Mouse (Mus musculus) adipocyte (in vitro differentiated cells): ENCODE results near the gene Prpf40a.
A peak's percentile ranks its signal among the peaks of the same experiment; 100 is the strongest.

Experiments used
- DNase-seq: peaks from one replicate; pipeline ENCODE4 v3.0.0-alpha.2; 2016; ENCODE audit warnings: low spot score

Prpf40a gene

GRCm38 (mm10) chr2:53106056-53106455 is 85.0 kb downstream of the Prpf40a start:
- DNase-seq, result no peak

GRCm38 (mm10) chr2:53105408-53105807 is 85.7 kb downstream of the Prpf40a start:
- no peak for DNase-seq

- DNase-seq, result no peak
Observed at GRCm38 (mm10) chr2:53102901-53103300, 88.2 kb downstream of the Prpf40a start.

- no peak for DNase-seq
Observed at GRCm38 (mm10) chr2:53101885-53102740, 89.0 kb downstream of the Prpf40a start.

DNA sequence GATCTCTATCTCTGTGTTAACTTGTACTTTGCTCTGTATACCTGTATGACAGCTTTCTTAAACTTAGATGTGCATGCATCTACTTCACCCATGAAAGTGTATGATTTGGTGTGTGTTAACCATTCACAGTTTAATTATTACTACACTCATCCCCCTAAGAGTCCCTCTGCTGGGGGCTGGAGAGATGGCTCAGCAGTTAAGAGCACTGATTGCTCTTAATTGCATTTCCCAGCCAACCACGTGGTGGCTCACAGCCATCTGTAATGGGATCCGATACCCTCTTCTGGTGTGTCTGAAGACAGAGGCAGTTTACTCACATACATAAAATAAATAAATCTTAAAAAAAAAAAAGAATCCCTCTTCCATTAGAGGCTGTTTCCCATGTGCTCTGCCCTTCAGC is 91.0 kb downstream of the Prpf40a start:
- no peak for DNase-seq

- DNase-seq, result no peak
Observed at GRCm38 (mm10) chr2:53095489-53095888, 95.6 kb downstream of the Prpf40a start.

DNA sequence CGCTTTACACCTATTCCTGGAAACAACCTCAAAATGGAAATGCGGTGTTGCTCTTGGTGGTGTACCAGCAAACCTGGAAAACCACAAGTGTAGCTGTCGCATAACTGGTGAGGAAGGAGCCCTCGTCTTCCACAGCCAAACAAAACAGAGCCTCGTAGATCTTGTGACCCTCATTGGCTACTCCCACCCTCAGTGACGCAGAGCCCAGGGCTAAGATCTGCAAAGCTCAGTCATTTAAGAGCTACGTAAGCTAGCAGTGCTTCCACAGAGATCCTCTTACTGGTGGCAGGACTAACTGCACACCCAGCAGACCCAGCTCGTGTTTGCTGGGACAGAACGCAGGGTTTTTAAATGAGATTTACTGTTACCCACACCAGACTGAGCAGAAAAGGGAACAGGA is 96.1 kb downstream of the Prpf40a start:
- no peak for DNase-seq

- DNase-seq, result no peak
Observed at GRCm38 (mm10) chr2:53088744-53089143, 102.3 kb downstream of the Prpf40a start.

- DNase-seq, result peak; percentile 67
Observed at GRCm38 (mm10) chr2:53085617-53086202, 105.4 kb downstream of the Prpf40a start.
